Mouse (Mus musculus): ENCODE results near the gene Iffo2.

GRCm38 (mm10) chr4:139581427-139582051 is 51.2 kb downstream of the Iffo2 start:
- TF ChIP-seq POLR2A (IDR thresholded peaks at IDR 0.05; ENCODE audit: control insufficient read depth, low read depth, low read length), result no peak
- TF ChIP-seq CTCF (IDR thresholded peaks at IDR 0.05; ENCODE audit: control insufficient read depth, insufficient read depth, insufficient replicate concordance, low read depth, low read length), result no peak
